Mouse (Mus musculus) neural tube, embryonic 11.5 days (tissue): Measurements from ENCODE around the gene Tmed10. TPM values are rescaled to one million over a fixed set of nuclear protein-coding genes. Genes with fewer than 3 reads are reported as not detected.

Source experiments
- ATAC-seq: fragments of 200-750 bp; cut with Nextera tagmentation; 2 replicates; pipeline ENCODE4 v1.8.0; 2017; ENCODE audit warnings: moderate number of reproducible peaks, mild to moderate bottlenecking, moderate TSS enrichment, moderate library complexity; ENCODE audit not compliant: insufficient read depth, low FRiP score, low TSS enrichment
- DNase-seq: peaks from one replicate; pipeline ENCODE4 v3.0.0-alpha.2; 2015; ENCODE audit warnings: low spot score
- H3K27ac ChIP-seq: fragments of 300-500 bp; sonication (generic); 2 replicates; pipeline ENCODE4 v1.5.1; 2014; ENCODE audit warnings: low read depth, mild to moderate bottlenecking, low read length
- H3K27me3 ChIP-seq: fragments of 300-500 bp; sonication (generic); 2 replicates; pipeline ENCODE4 v1.6.1; 2014; ENCODE audit warnings: mild to moderate bottlenecking, low read length, mixed read lengths; ENCODE audit not compliant: control insufficient read depth, insufficient read depth
- H3K36me3 ChIP-seq: fragments of 300-500 bp; sonication (generic); 2 replicates; pipeline ENCODE4 v1.6.1; 2014; ENCODE audit warnings: mild to moderate bottlenecking, low read length, moderate library complexity, mixed read lengths; ENCODE audit not compliant: control insufficient read depth, insufficient read depth
- H3K4me1 ChIP-seq: fragments of 300-500 bp; sonication (generic); 2 replicates; pipeline ENCODE4 v1.6.1; 2014; ENCODE audit warnings: low read length, mixed read lengths; ENCODE audit not compliant: control insufficient read depth, insufficient read depth
- H3K4me2 ChIP-seq: fragments of 300-500 bp; sonication (generic); 2 replicates; pipeline ENCODE4 v1.6.1; 2014; ENCODE audit warnings: low read depth, mild to moderate bottlenecking, moderate library complexity
- H3K4me3 ChIP-seq: fragments of 300-500 bp; sonication (generic); 2 replicates; pipeline ENCODE4 v1.5.1; 2014; ENCODE audit warnings: low read depth, low read length
- H3K9ac ChIP-seq: fragments of 300-500 bp; sonication (generic); 2 replicates; pipeline ENCODE4 v1.6.1; 2014; ENCODE audit warnings: mild to moderate bottlenecking, low read length
- H3K9me3 ChIP-seq: fragments of 300-500 bp; sonication (generic); 2 replicates; pipeline ENCODE4 v1.6.1; 2016; ENCODE audit warnings: low read length; ENCODE audit not compliant: control insufficient read depth
- WGBS: fragments of 180-500 bp; shearing (Covaris S2); extraction: QIAGEN DNeasy Blood & Tissue Kit; methylation state at CpG from one replicate; pipeline ENCODE4 v1.1.7; 2014; 5-methylcytosine and 5-hydroxymethylcytosine counted together
- polyA plus RNA-seq: library from polyadenylated mRNA; unstranded; fragments of >200 nt; fragmentation: Nextera tagmentation; extraction: Ambion mirVana; gene quantifications from 2 replicates; pipeline ENCODE4 v1.2.1, GENCODE M21; 2014

Tmed10 gene
- polyA plus RNA-seq, 1 experiment from 2014 or later, result 271 TPM

- no peak for ATAC-seq
- WGBS, result 68% methylated on average over 7 of the region's 7 CpGs
These were observed 30.4 kb downstream of the Tmed10 start for GRCm38 (mm10) chr12:85344252-85344651.

GRCm38 (mm10) chr12:85342310-85342709 lies 32.3 kb downstream of the Tmed10 start:
- Histone ChIP-seq H3K27me3 (no peaks in the 10 kb centered on the region), H3K4me3 (no peak overlapping the region), H3K27ac (no peak overlapping the region), H3K4me1 (0 out of 2 replicates have a peak, but pooled peaks cover 5% of the 10 kb centered on the region), H3K36me3 (no peaks in the 10 kb centered on the region), H3K4me2 (no peak overlapping the region), H3K9ac (no peak overlapping the region), H3K9me3 (no peaks in the 10 kb centered on the region)
- DNase-seq, result no peak
- ATAC-seq, result peak; percentile 28; the same call in 1 of the 2 replicates
- WGBS, result 74% methylated on average over 4 of the region's 4 CpGs

More at GRCm38 (mm10) chr12:85344252-85344651, 30.4 kb downstream of the Tmed10 start:
- H3K27ac ChIP-seq, result no peak overlapping the region
- no peak overlapping the region for H3K4me3 ChIP-seq
- no peaks in the 10 kb centered on the region for H3K27me3 ChIP-seq
- no peak overlapping the region for H3K4me2 ChIP-seq
- H3K9ac ChIP-seq, result no peak overlapping the region
- no peak for DNase-seq
- no peaks in the 10 kb centered on the region for H3K9me3 ChIP-seq
- peaks cover 2% of the 10 kb centered on the region; the same call in 1 of the 2 replicates for H3K36me3 ChIP-seq
- 0 out of 2 replicates have a peak, but pooled peaks cover 5% of the 10 kb centered on the region for H3K4me1 ChIP-seq

- H3K4me3 ChIP-seq, result no peak overlapping the region
- 52% methylated on average over 1 of the region's 1 CpGs for WGBS
- H3K27me3 ChIP-seq, result no peaks in the 10 kb centered on the region
- H3K27ac ChIP-seq, result 0 out of 2 replicates have a peak overlapping the region, but pooled peaks have one; percentile 17
- H3K9me3 ChIP-seq, result no peaks in the 10 kb centered on the region
- H3K36me3 ChIP-seq, result no peaks in the 10 kb centered on the region
- no peak for ATAC-seq
- 0 out of 2 replicates have a peak, but pooled peaks cover 5% of the 10 kb centered on the region for H3K4me1 ChIP-seq
- H3K4me2 ChIP-seq, result no peak overlapping the region
- H3K9ac ChIP-seq, result no peak overlapping the region
- no peak for DNase-seq
These were observed 33.5 kb downstream of the Tmed10 start for GRCm38 (mm10) chr12:85341131-85341530.

- H3K9me3 ChIP-seq, result no peaks in the 10 kb centered on the region
- DNase-seq (no peak), ATAC-seq (no peak)
- H3K9ac ChIP-seq, result no peak overlapping the region
- no peaks in the 10 kb centered on the region for H3K27me3 ChIP-seq
- no peaks in the 10 kb centered on the region for H3K36me3 ChIP-seq
- H3K27ac ChIP-seq, result no peak overlapping the region
- H3K4me1 ChIP-seq, result 0 out of 2 replicates have a peak, but pooled peaks cover 5% of the 10 kb centered on the region
- 41% methylated on average over 4 of the region's 4 CpGs for WGBS
- no peak overlapping the region for H3K4me3 ChIP-seq
- H3K4me2 ChIP-seq, result peak overlapping the region; percentile 72
These were observed 34.7 kb downstream of the Tmed10 start for GRCm38 (mm10) chr12:85339947-85340346.

GRCm38 (mm10) chr12:85339243-85339729 lies 35.4 kb downstream of the Tmed10 start, which contains the start of gene Nek9:
Gene Nek9 (minus strand): TSS chr12:85339362.
- DNase-seq (peak; percentile 94), ATAC-seq (peak; percentile 83)
- Histone ChIP-seq H3K36me3 (no peaks in the 10 kb centered on the region), H3K4me3 (peak within 1 kb of the TSS; percentile 97), H3K9me3 (no peaks in the 10 kb centered on the region), H3K9ac (peak within 1 kb of the TSS; percentile 98), H3K27ac (peak within 1 kb of the TSS; percentile 67), H3K4me2 (peak within 1 kb of the TSS; percentile 72), H3K4me1 (0 out of 2 replicates have a peak, but pooled peaks cover 5% of the 10 kb centered on the region), H3K27me3 (no peaks in the 10 kb centered on the region)
- under 1% methylated on average over 36 of the region's 36 CpGs for WGBS

- H3K9ac ChIP-seq, result peak overlapping the region; percentile 98
- no peaks in the 10 kb centered on the region for H3K9me3 ChIP-seq
- 0% methylated on average over 42 of the region's 42 CpGs for WGBS
- no peak for DNase-seq
- peak; percentile 49 for ATAC-seq
- H3K4me3 ChIP-seq, result peak overlapping the region; percentile 97
- 0 out of 2 replicates have a peak, but pooled peaks cover 5% of the 10 kb centered on the region for H3K4me1 ChIP-seq
- H3K27me3 ChIP-seq, result no peaks in the 10 kb centered on the region
- 0 out of 2 replicates have a peak, but pooled peaks cover 2% of the 10 kb centered on the region for H3K36me3 ChIP-seq
- H3K27ac ChIP-seq, result peak overlapping the region; percentile 67
- peak overlapping the region; percentile 72 for H3K4me2 ChIP-seq
These were observed 35.8 kb downstream of the Tmed10 start for GRCm38 (mm10) chr12:85338815-85339214.

GRCm38 (mm10) chr12:85337567-85338311 lies 36.9 kb downstream of the Tmed10 start:
- Histone ChIP-seq H3K4me3 (no peak overlapping the region), H3K36me3 (0 out of 2 replicates have a peak, but pooled peaks cover 4% of the 10 kb centered on the region), H3K9ac (no peak overlapping the region), H3K27me3 (no peaks in the 10 kb centered on the region), H3K4me2 (no peak overlapping the region), H3K9me3 (no peaks in the 10 kb centered on the region), H3K4me1 (0 out of 2 replicates have a peak, but pooled peaks cover 5% of the 10 kb centered on the region), H3K27ac (no peak overlapping the region)
- DNase-seq, result no peak
- ATAC-seq, result no peak
- WGBS, result 89% methylated on average over 6 of the region's 6 CpGs

- 90% methylated on average over 7 of the region's 7 CpGs for WGBS
- Histone ChIP-seq H3K4me1 (no peaks in the 10 kb centered on the region), H3K27me3 (no peaks in the 10 kb centered on the region), H3K36me3 (peaks cover 11% of the 10 kb centered on the region), H3K9me3 (no peaks in the 10 kb centered on the region), H3K4me3 (no peak overlapping the region), H3K9ac (no peak overlapping the region), H3K4me2 (no peak overlapping the region), H3K27ac (no peak overlapping the region)
- no peak for DNase-seq
- ATAC-seq, result no peak
These were observed 44.5 kb downstream of the Tmed10 start for GRCm38 (mm10) chr12:85330153-85330552.
